Mouse (Mus musculus) layer of hippocampus, postnatal 36 days (tissue): ENCODE measurements at regions not wholly inside any gene's neighbourhood (a gene's known extent, or its start where the extent isn't known, plus 50 kb on each side); places are given as distances from the start of the nearest gene placed in this dataset.

Source experiments
- DNase-seq, 2 experiments: peaks; one replicate each; pipeline ENCODE4 v3.0.0; 2022

DNA sequence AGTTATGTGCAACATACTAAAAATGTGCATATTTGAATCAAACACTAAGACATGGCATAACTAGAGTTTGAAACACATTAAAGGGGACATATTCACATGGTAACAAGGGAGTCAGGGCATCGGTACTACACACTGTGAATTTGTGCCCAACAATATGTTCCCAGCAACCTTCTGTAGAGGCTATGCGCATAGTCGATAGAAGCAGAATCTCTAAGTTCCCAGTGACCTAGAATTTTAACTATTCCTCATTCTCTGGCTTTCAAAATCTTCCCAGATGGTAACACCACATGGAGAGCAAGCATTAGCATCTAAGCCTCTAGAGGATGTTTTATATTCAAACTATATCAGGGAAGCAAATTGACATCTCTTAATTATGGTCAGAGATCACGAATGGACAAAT lies 1614.7 kb downstream of the Stim2 start:
- peak in 1 of 2 experiments; percentile 3 for DNase-seq
